Mouse (Mus musculus) naive thymus-derived CD4-positive, alpha-beta T cell, adult 2 months (primary cell): Measurements from ENCODE around the gene Agpat2.

Source experiments
- DNase-seq: peaks from one replicate; pipeline ENCODE4 v3.0.0-alpha.2; 2011; ENCODE audit warnings: low read depth

Gene Agpat2

GRCm38 (mm10) chr2:26603720-26604671 lies at the start of gene Agpat2:
Agpat2 (minus strand) TSS chr2:26604417.
- DNase-seq = peak; percentile 84

GRCm38 (mm10) chr2:26646643-26647293 lies 42.6 kb upstream of the Agpat2 start:
- peak; percentile 96 for DNase-seq

- DNase-seq = peak; percentile 80
Observed at GRCm38 (mm10) chr2:26643942-26644341, 39.7 kb upstream of the Agpat2 start.

- DNase-seq = no peak
Observed at GRCm38 (mm10) chr2:26641006-26641647, 36.9 kb upstream of the Agpat2 start.

- DNase-seq = peak; percentile 96
Observed at GRCm38 (mm10) chr2:26639838-26640830, 35.9 kb upstream of the Agpat2 start.

- DNase-seq = peak; percentile 81
Observed at GRCm38 (mm10) chr2:26639083-26639482, 34.9 kb upstream of the Agpat2 start.

- DNase-seq = no peak
Observed at GRCm38 (mm10) chr2:26638572-26638971, 34.4 kb upstream of the Agpat2 start.

GRCm38 (mm10) chr2:26638039-26638438 lies 33.8 kb upstream of the Agpat2 start:
- no peak for DNase-seq

- no peak for DNase-seq
Observed at GRCm38 (mm10) chr2:26637316-26637932, 33.2 kb upstream of the Agpat2 start.

GRCm38 (mm10) chr2:26636325-26636635 lies 32.1 kb upstream of the Agpat2 start:
- no peak for DNase-seq

- DNase-seq = no peak
Observed at GRCm38 (mm10) chr2:26635489-26636324, 31.5 kb upstream of the Agpat2 start.

GRCm38 (mm10) chr2:26634629-26635488 lies 30.6 kb upstream of the Agpat2 start:
- DNase-seq = no peak

- DNase-seq = no peak
Observed at GRCm38 (mm10) chr2:26633953-26634530, 29.8 kb upstream of the Agpat2 start.

GRCm38 (mm10) chr2:26632541-26633395 lies 28.6 kb upstream of the Agpat2 start:
- DNase-seq = no peak

- peak; percentile 34 for DNase-seq
Observed at GRCm38 (mm10) chr2:26628792-26629437, 24.7 kb upstream of the Agpat2 start.

- DNase-seq = peak; percentile 74
Observed at GRCm38 (mm10) chr2:26627921-26628739, 23.9 kb upstream of the Agpat2 start, which contains the start of gene Fam69b. Fam69b (plus strand) TSS chr2:26628457.
